Mouse (Mus musculus) C2C12 (cell line): ENCODE data around the gene Ndufv1. TPM values are rescaled to one million over a fixed set of nuclear protein-coding genes. Genes with fewer than 3 reads are reported as not detected.

Experiments used
- H3K27me3 ChIP-seq: one replicate; pipeline ENCODE4 v1.6.1; 2011; ENCODE audit not compliant: control insufficient read depth, insufficient read depth, insufficient read length
- H3K36me3 ChIP-seq: one replicate; pipeline ENCODE4 v1.6.1; 2011; ENCODE audit not compliant: control insufficient read depth, insufficient read depth
- H3K4me3 ChIP-seq: one replicate; pipeline ENCODE4 v1.5.1; 2011; ENCODE audit warnings: mild to moderate bottlenecking, control low read depth; ENCODE audit not compliant: poor library complexity, insufficient read depth, severe bottlenecking
- H3K79me2 ChIP-seq: one replicate; pipeline ENCODE4 v1.6.1; 2011; ENCODE audit not compliant: control insufficient read depth, insufficient read depth
- H3K79me3 ChIP-seq: one replicate; pipeline ENCODE4 v1.6.1; 2011; ENCODE audit warnings: low read depth, control low read depth
- H3ac ChIP-seq: one replicate; pipeline ENCODE3; 2011; ENCODE audit warnings: low read depth; ENCODE audit not compliant: control insufficient read depth, insufficient read length
- CEBPB ChIP-seq: IDR thresholded peaks from one replicate; pipeline ENCODE4 v1.6.1; 2011; ENCODE audit warnings: low read depth, mild to moderate bottlenecking, control low read depth, moderate library complexity
- CTCF ChIP-seq: IDR thresholded peaks from one replicate; pipeline ENCODE4 v1.5.1; 2011; ENCODE audit not compliant: control insufficient read depth, insufficient read depth, insufficient read length
- FOSL1 ChIP-seq: IDR thresholded peaks from one replicate; pipeline ENCODE4 v1.8.0; 2011; ENCODE audit warnings: mild to moderate bottlenecking, low read length; ENCODE audit not compliant: poor library complexity, insufficient read depth, severe bottlenecking
- MAX ChIP-seq: IDR thresholded peaks from one replicate; pipeline ENCODE4 v1.6.1; 2011; ENCODE audit warnings: mild to moderate bottlenecking, control low read depth
- MYOD1 ChIP-seq: IDR thresholded peaks from one replicate; pipeline ENCODE4 v1.6.1; 2011; ENCODE audit warnings: low read depth; ENCODE audit not compliant: control insufficient read depth, insufficient read length
- MYOG ChIP-seq: IDR thresholded peaks from one replicate; pipeline ENCODE4 v1.6.1; 2011; ENCODE audit not compliant: control insufficient read depth, insufficient read length; ENCODE audit errors: extremely low read depth
- USF1 ChIP-seq: IDR thresholded peaks from one replicate; pipeline ENCODE4 v1.6.1; 2011; ENCODE audit warnings: low read depth, mild to moderate bottlenecking, control low read depth, moderate library complexity
- polyA plus RNA-seq: library from polyadenylated mRNA; unstranded; fragments of >200 nt; fragmentation: generic; extraction: Trizol; gene quantifications from one replicate; pipeline ENCODE4 v1.2.1, GENCODE M21; 2012; ENCODE audit warnings: missing spikeins

Gene Ndufv1
- polyA plus RNA-seq, 1 experiment: 254 TPM

DNA sequence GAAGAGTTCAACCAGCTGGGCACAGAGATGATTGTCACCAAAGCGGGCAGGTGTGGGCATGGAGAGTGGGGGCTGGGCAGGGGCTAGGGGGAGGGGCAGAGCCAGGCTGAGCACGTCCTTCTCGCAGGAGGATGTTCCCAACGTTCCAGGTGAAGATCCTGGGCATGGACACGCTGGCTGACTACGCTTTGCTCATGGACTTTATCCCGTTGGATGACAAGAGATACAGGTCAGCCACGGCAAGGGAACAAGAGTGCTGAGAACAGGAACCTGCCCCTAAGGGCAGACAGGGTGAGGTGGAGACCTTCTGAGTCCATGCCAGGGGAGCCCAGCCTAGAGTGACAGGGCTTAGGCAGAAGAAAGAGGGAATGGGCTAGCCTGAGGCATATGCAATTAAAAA, 15.9 kb downstream of the Ndufv1 start:
- peaks cover 18% of the 10 kb centered on the region for H3K27me3 ChIP-seq
- TF ChIP-seq CTCF (no peak), MYOD1 (no peak), MAX (no peak), FOSL1 (no peak), CEBPB (no peak), USF1 (no peak), MYOG (no peak)
- no peaks in the 10 kb centered on the region for H3K79me2 ChIP-seq
- H3ac ChIP-seq: no peak overlapping the region
- H3K79me3 ChIP-seq: no peaks in the 10 kb centered on the region
- no peaks in the 10 kb centered on the region for H3K36me3 ChIP-seq
- H3K4me3 ChIP-seq: no peak overlapping the region

- H3K79me2 ChIP-seq: no peaks in the 10 kb centered on the region
- H3ac ChIP-seq: no peak overlapping the region
- peaks cover 23% of the 10 kb centered on the region for H3K27me3 ChIP-seq
- no peaks in the 10 kb centered on the region for H3K79me3 ChIP-seq
- H3K4me3 ChIP-seq: no peak overlapping the region
- H3K36me3 ChIP-seq: no peaks in the 10 kb centered on the region
- TF ChIP-seq MYOD1 (no peak), USF1 (no peak)
Measured at GRCm38 (mm10) chr19:3996106-3996505, 16.5 kb downstream of the Ndufv1 start.

DNA sequence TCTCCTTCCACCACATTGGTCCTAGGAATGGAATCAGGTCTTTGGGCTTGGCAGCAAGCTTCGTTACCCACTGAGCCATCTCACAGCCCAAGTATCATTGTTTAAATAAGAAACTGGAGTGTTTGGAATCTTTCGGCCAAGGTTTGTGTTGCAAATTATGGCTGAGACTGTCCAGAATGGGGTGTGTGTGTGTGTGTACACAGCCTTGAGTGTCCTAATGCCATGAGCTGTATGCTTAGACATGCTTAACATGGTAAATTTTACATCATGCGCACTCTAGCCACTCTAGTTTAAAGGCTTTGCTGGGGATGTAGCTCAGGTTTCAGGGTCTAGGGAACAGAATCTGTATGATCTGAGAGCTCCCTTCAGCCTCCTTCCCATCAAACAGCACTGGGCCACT, 17.1 kb downstream of the Ndufv1 start:
- Histone ChIP-seq H3K79me2 (no peaks in the 10 kb centered on the region), H3K79me3 (no peaks in the 10 kb centered on the region), H3K4me3 (no peak overlapping the region), H3K36me3 (no peaks in the 10 kb centered on the region), H3ac (no peak overlapping the region), H3K27me3 (peaks cover 23% of the 10 kb centered on the region)
- TF ChIP-seq MYOG: no peak
- TF ChIP-seq USF1: no peak
- TF ChIP-seq MAX: no peak

- peaks cover 23% of the 10 kb centered on the region for H3K27me3 ChIP-seq
- no peak overlapping the region for H3K4me3 ChIP-seq
- TF ChIP-seq FOSL1 (no peak), CTCF (no peak), MAX (no peak), MYOG (no peak), CEBPB (no peak), USF1 (no peak), MYOD1 (no peak)
- no peaks in the 10 kb centered on the region for H3K79me3 ChIP-seq
- H3K36me3 ChIP-seq: no peaks in the 10 kb centered on the region
- no peak overlapping the region for H3ac ChIP-seq
- no peaks in the 10 kb centered on the region for H3K79me2 ChIP-seq
Measured at GRCm38 (mm10) chr19:3994932-3995331, 17.7 kb downstream of the Ndufv1 start.

DNA sequence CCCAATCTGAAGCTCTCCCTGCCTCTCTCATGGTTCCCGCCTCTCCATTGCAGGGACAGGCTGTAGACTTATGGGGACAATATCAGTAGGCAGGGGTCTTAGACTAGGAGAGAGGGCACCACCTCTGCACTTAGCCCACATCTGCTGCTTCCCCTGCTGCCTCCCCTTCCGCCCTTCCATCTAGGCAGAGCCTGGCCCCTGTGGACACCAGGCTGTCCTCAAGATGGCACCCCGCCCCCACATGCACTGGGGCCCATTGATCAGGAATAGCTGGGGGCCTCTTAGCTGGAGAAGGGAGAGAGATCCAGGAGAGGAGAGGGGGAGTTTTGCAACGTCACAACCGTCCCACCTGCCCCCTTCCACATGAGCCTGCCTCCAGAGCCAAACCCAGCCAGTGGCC, 20.2 kb downstream of the Ndufv1 start, which contains the start of gene Tbx10:
TSS of gene Tbx10 (plus strand) at position 337 of the 400 bp plus-strand sequence.
- TF ChIP-seq MYOG (no peak), MAX (no peak)
- H3K4me3 ChIP-seq: no peak within 1 kb of the TSS
- H3K79me3 ChIP-seq: no peaks in the 10 kb centered on the region
- peaks cover 23% of the 10 kb centered on the region for H3K27me3 ChIP-seq
- no peak within 1 kb of the TSS for H3ac ChIP-seq
- no peaks in the 10 kb centered on the region for H3K79me2 ChIP-seq
- H3K36me3 ChIP-seq: no peaks in the 10 kb centered on the region

- no peak overlapping the region for H3ac ChIP-seq
- TF ChIP-seq CEBPB (no peak), MAX (no peak)
- H3K4me3 ChIP-seq: no peak overlapping the region
- peaks cover 23% of the 10 kb centered on the region for H3K27me3 ChIP-seq
- H3K79me2 ChIP-seq: no peaks in the 10 kb centered on the region
- no peaks in the 10 kb centered on the region for H3K36me3 ChIP-seq
- H3K79me3 ChIP-seq: no peaks in the 10 kb centered on the region
Measured at GRCm38 (mm10) chr19:3991966-3992365, 20.6 kb downstream of the Ndufv1 start.

DNA sequence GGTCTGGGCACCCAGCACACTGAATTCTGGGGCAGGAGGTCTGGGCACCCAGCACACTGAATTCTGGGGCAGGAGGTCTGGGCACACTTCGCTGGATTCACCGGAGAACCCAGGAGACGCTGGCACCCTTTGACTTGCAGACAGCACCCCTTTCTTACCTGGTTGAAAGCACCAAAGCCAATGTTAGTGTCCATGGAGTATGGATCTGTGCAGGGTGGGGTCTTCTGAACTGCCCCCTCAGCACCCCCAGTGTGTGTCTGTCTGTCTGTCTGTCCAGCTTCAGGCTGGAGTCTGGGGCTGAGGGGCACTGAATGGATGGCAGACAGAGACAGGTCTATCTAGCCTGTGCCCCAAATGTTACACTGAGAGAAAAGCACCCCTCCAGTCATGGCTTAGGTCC, 21.0 kb downstream of the Ndufv1 start:
- no peaks in the 10 kb centered on the region for H3K79me3 ChIP-seq
- no peaks in the 10 kb centered on the region for H3K36me3 ChIP-seq
- H3K79me2 ChIP-seq: no peaks in the 10 kb centered on the region
- no peak overlapping the region for H3K4me3 ChIP-seq
- H3ac ChIP-seq: no peak overlapping the region
- TF ChIP-seq FOSL1: no peak
- TF ChIP-seq CTCF: no peak
- no peak for TF ChIP-seq USF1
- no peak for TF ChIP-seq CEBPB
- no peak for TF ChIP-seq MAX
- TF ChIP-seq MYOG: no peak
- no peak for TF ChIP-seq MYOD1
- peaks cover 23% of the 10 kb centered on the region for H3K27me3 ChIP-seq
